Mouse (Mus musculus) ES-E14 (cell line): ENCODE data around the gene Pla2g5.

Experiments
- CHD2 ChIP-seq: IDR thresholded peaks from 2 replicates; pipeline ENCODE4 v1.6.1; 2014; ENCODE audit warnings: mild to moderate bottlenecking, low read depth, low read length, inconsistent platforms
- HCFC1 ChIP-seq: IDR thresholded peaks from 2 replicates; pipeline ENCODE4 v1.6.1; 2012; ENCODE audit warnings: low read length, inconsistent platforms, borderline replicate concordance; ENCODE audit not compliant: insufficient read depth
- ZNF384 ChIP-seq: IDR thresholded peaks from 2 replicates; pipeline ENCODE4 v1.6.1; 2012; ENCODE audit warnings: low read depth, low read length, inconsistent platforms

GRCm38 (mm10) chr4:138824660-138825059 is 38.6 kb downstream of the Pla2g5 start:
- TF ChIP-seq ZNF384 (peak; percentile 46; the same call in 1 of the 2 replicates), HCFC1 (no peak), CHD2 (no peak)
